Mouse (Mus musculus) mouse trophoblast stem cell (cell line): Measurements from ENCODE around the gene Nlgn1.

Experiments
- in situ Hi-C, 2 experiments: fragments of 300-500 bp; cut with MseI, MboI; formaldehyde crosslinking; loops; 2 replicates in 1 of 2; 3 replicates in 1 of 2; pipeline ENCODE4 v1.15.1; 2025

Nlgn1 gene

DNA sequence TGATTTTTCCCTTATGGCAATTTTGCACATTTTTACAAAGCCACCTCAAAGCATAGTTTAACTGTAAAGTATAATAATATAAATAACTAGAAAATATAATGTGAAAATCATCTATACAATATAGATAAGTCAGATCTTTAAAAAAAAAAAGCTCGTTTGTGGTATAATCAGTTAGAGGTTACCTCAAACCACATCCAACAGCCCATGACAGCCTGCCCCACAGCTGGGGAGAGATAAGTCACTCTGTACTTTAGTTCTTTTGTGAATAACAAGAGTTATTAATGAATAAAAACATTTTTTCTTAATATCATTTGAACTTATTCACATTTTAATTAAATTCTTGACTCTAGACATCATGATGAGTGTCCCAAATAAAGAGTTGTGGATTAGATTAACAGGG is 130.8 kb downstream of the Nlgn1 start:
- in situ Hi-C loops: no loop called here

DNA sequence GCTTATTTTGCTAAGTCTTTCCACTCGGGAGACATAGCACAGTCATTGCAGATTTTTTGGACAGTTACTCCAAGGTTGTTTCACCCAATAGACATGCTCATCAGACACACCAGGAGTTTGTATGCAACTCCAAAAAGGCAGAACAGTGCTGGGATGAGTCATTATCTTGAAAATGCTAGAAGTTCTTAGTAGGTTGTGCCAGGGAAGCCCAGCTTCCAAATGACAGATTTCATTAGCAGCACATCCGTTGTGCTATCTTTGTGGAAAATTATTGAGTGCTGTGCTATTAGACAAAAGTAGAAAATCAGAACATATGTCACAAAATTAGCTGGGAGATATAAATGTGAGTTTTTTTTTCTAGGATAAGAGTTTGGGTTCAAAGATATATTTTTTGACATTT is 137.3 kb downstream of the Nlgn1 start:
- in situ Hi-C loops: no loop called here

DNA sequence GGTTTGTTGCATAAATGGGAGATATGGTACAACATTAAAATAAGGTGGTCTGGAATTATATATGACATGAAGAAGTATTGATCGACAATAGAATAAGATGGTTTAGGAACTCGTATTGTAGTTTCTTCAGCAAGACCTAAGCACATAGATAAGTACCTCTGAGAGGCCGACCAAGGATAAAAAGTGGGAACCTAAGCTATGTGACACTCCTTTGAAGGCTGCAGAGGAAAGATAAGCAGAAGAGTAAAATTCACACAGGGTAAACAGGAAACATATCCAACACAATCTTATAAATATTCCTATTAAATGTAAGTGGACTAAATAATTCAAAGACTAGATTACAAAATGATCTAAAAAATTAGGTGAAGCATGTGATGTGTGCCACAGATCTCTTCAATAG is 151.2 kb downstream of the Nlgn1 start:
- in situ Hi-C loops: no loop called here

DNA sequence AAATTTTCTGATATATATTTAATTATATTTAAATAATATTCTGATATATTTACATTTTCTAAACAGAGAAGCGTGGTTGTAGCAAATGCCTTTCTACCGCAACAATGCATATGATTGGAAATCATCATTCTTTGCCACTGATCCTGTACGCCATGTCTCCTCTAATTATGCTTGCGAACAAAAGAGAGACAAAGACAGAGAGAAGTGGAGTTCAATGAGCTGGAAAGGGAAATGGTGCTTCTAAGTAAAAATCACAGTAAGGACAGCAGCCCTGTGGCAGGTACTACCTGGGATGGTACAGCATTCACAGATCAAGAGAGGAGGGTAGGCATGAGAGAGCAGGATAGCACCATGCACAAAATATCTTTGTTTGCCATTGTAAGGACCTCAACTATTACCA is 156.9 kb downstream of the Nlgn1 start:
- in situ Hi-C loops: no loop called here

DNA sequence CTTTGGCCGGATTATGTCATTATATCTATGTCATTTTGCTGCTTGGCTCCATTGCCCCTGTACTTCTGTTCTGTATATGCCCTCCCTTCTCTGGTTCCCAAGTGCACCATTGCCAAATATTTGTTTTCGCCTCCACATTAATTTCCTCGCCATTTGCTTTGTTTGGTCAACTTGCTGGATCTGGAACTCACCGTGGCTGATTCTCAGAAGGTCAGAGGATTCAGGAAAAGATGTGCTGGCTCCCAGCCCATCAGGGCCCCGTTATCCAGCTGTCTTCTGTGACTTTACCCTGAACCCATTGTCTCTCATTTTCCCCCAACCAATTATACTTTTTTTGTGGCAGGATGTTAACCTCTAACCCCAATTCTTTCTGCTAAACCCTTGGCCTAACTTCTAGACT is 158.0 kb downstream of the Nlgn1 start:
- in situ Hi-C loops: no loop called here

DNA sequence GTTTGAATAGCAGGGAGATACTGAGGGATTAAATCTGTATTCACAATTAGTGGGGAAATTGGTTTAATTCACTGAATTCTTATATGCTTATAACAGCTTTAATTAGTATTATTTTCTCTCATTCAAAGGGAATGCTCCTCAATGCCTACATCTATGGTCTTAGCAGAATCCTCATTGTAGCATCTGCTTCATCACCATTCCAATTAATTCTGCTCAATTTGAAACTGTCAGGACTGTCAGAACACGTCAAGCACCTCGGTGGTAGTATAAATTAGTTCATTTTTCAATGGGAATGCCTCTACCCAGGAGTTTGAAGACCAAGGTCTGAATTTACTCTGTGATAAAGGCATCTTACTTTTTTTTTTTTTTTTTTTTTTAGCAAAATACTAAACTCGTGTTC is 158.6 kb downstream of the Nlgn1 start:
- in situ Hi-C loops: no loop called here

DNA sequence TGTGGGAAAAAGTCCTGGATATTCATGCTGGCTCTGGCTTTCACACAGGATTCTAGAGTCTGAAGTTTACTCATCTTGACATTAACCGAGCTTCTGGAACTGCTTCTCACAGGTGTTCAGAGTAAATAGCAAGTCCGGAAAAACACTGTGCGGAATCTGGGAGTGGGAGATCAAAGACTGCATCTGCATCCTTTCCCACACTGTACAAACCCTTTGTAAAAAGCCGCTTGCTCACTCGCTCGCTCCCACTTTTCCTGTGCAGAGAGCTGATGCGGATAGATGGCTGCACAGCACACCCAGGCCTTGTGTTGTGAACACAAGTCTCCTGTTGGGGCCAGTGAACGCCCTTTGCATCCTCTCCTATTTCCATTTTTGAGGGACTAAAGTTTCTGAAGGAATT is 165.5 kb downstream of the Nlgn1 start:
- in situ Hi-C loops: no loop called here

DNA sequence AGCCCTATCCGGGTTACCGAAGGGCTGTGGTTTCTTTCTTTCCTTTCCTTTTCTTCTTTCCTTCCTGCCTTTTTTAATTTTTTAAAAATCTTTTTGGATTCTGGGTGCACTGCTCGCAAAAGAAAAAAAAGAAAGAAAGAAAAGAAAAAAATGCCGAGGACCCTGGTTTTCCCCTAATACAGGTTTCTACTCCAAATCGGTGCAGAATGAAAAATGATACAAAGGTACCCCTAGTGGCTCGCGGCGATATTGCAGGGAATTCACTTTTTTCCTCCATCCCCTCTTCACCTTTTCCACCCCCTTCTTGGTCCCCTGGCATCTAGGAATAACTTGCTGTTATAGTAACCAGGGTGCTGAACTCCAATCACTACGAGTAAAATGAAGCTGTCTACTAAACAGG is 178.5 kb downstream of the Nlgn1 start:
- in situ Hi-C loops: no loop called here

DNA sequence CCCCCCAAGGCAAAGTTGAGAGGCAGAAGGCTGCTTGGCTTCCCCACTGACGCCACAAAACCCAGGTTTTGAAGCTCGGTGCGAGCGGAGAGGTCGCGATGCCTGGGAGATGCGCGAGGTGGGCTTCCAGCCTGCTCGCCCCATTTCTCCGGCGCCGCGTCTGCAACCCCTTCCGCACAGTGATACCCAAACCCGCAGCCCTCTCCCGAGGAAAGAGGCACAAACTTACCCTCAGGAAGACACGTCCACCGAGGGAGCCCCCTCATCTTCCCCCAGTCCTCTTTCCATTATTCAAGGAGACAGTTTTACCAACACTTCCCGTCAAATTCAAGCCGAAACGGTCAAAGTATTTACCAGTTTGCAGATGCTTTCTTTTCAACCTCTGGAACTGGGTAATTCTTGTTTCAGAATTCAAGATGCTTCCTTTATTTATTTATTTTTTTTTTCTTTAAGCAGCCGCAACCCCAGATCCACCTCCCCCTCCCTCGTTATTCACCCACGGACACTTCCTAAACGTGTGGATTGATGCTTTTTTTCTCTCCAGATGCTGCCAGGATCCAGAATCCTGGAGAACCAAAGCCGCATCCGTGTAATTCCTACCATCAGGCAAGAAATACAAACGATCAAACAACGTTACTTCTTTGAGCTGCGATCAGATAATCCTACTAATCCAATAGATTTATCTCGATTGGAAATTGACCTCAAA is 179.1 kb downstream of the Nlgn1 start:
- in situ Hi-C loops: no loop called here

DNA sequence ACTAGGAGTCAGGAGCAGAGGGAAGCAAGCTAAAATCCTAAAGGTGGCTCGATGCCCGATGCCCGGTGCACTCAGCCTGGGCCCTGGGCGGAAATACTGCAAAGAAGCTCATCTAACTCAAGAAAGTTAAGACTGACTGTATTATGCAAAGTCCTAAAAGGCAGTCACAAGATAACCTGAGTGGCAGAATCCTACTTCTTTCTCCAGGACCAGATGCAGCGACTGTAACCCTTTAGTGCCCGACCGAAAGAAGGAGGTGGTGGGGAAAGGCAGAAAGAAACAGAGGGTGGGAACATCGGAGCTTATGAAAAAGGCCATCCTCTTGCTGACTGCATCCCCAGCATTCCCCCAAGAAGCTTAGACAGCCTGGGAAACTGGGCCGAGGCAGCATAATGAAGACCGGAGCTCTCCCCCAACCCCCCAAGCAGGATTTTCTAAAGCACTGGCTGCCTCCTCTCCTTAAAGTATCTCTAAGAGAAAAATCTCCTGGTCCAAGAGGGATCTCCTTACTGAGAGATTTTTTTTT is 179.7 kb downstream of the Nlgn1 start:
- in situ Hi-C loops: no loop called here

DNA sequence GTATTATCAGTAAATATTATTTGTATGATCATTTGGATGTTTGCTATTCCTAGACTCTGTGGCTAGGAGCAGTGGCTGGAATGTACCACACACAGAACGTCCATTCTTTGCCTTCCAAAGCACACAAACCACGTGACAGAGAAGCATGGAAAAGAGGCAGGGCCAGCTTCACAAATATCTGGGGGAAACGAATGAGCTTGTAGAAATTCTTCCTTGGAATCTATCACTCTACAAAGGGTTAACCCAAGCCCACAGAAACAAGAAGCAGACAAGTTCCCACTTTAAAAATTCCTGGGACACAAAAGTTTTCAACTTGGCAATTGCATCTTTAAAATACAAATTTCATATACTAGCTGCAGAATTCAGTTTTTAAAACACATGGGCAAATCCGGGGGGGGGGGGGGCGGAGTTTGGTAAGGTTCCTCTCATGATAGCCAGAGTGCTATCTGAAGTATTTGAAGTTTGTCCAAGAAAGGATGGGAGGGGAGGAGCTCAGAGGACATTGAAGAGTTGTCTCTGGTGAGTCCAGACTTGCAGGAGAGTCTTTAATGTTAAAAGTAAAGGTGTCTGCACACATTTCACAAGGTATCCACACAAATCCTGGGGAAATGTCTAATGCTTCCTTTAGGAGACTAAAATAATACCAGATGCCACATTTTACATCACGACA is 180.8 kb downstream of the Nlgn1 start:
- in situ Hi-C loops: no loop called here

DNA sequence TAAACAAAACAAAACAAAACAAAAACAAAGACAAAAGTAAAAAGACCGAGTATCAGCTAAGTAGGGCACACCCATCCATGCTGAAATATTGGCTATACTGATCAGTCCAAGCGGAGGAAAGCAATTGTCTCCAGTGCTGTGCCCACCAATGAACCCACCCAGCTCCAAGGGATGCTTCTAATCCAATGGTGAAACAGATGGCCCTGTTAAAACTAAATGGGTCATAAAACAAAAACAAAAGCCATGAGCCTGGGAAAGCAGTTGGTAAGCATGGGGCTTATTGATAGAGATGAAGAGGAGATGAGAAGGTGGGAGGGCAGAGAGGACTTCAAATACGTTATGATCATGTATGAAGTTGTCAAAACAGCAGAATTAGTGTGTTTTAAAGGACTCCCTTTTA is 186.1 kb downstream of the Nlgn1 start:
- in situ Hi-C loops: no loop called here

DNA sequence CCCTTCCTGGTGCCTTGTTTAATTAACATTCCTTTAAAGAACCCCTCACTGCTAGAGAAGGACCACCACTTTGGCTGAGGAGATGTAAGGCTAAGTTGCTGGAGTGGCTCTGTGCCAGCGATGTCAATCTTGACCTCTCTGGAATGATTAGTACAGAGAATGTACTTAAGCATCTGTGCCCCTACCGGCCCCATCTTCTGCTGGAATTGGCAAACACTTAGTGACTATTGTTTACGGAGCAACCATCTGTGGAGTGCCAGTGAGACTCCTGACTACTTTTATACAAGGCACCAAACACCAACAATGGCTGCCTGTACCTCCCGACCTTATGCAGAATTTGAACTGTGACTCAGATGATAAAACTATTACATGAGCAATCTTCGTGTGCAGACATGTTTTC is 186.8 kb downstream of the Nlgn1 start:
- in situ Hi-C loops: no loop called here

DNA sequence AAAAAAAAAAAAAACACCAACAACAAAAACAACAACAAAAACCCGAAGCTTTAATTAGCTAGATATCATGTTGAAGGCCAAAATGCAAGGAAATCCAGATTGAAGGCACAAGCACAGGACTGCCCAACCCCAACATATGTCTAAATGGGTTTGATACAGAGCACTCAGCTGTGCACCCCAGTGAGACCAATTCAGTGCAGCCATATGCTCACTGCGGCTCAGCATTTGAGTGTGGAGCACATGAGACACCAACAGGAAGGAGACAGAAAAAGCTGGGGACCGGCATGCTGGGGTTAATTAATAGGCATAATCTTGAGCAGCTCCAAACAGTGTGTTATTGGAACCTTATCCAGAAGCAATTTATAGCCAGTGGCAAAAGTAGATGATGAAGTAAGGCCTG is 190.7 kb downstream of the Nlgn1 start:
- in situ Hi-C loops: no loop called here

DNA sequence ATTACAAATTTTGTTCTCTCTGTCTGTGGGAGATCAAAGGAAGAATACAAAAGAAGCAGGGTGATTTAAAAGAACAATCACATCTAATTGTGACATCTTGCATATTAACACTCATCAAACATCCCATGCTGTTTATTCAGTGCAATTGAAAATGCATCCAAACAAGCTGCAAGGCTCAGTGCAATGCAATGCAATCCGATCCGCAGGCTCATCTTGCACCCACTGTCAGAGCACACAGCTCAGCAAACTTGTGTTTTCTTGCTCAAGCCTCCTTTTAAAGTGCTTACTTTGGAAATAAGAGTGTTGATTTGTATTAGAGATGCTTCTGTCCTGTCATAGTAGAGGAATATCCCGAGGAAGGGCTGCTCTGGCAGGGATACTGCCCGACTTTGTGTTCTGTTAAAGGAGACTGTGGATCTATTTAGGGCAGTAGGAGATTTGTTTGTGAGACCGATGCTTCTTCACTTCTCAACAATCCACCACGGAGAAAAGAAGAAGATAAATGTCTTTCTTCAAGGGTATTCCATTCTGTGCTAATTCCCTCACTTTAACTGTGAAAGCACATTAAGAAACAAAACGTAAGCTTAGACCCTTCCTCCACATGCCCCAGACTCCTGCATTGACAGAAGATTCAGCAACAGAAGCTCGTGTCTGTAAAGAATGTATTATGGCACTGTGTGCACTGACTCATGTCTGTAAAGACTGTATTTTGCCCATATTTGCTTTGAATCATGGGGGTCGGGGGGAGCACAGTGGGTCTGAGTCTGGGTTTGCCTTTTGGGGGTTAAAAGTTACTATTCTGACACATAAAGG is 197.2 kb downstream of the Nlgn1 start:
- in situ Hi-C loops: no loop called here

DNA sequence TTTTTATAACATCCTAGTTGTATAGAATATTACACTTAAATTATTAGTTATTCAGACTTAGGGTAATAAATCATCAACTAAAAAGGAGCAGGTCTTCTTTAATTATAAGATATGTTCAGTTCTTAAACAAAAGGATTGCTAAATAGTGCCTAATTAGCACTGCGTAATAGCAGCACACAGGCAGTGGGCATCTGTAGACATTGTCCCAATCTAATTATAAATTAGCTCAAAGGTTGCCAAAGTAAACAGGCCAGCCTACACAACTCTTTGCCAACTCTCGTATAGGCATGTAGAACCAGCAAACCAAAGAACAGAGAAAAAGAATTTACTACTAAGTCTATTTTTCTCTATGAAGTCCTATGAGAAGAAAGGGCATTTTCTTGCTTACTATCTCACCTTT is 201.3 kb downstream of the Nlgn1 start:
- in situ Hi-C loops: no loop called here

DNA sequence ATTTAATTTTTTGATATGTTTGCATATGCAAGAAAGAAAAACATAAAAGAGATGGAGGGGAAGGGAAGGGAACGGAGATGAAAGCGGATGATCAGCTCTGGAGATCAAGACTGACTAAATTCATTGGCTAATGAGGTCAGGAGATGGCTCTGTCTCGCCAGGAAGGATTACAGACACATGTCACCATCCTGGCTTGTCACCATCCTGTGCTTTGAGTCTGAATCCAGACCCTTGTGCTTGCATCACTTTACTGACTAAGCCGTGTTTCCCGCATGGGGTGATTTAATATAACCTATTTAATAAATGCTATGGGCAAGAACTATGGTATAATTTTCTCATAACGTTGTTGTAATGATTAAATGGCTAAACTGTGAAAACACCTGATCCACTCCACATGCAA is 202.8 kb downstream of the Nlgn1 start:
- in situ Hi-C loops: no loop called here

DNA sequence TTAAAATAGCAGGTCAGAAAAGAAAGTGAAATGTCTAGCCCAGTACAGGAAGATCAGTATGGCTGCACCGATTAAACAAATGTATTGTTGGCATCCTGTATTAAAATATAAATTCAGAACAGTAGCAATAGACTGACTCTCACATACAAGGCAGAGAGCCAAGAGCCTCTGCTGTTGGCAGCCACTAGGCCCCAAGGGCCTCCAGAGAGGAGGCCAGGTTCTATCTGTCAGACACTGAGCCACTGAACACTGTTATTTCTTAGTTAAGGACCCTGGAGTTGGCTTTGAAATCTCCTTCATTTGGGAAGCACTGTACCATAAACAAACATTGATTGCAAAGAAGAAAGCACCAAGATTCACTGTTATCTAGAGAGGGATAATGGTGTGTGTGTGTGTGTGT is 215.2 kb downstream of the Nlgn1 start:
- in situ Hi-C loops: no loop called here

DNA sequence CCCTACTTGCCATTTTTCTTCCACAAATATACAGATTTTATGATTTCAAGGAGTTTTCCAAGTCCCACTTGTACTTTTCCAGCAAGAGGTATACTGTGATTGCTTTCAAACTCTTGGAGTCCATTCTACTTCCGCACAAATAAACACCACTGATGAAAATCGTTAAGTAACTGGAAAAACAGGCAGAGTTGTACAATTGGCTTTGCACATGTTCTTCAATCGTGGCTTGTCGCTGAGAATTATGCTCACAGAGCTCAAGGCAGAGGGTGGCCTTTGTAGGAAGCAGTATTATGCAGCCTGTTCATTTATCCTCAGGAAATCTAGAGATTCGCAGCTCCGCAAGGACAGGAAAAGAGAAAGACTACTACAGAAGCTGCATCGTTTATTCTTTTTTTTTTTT is 225.9 kb downstream of the Nlgn1 start:
- in situ Hi-C loops: no loop called here

DNA sequence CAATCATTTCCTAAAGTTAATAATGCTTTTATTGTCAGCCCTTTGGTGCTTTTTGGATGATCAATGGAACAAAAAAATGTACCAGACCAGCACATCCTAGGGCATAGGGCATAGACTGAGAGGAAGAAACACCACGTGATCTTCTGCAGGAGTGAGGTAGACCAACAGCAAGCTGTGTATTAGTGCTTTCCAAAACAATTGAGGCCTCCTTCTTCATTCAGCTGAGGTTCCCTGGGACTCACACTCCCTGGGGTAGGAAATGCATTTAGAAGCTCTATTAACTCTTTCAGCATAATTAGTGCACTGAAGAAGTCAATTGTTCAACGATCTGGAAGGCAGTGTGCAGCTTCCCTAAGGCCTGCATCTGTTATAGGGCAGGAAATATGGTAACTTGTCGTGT is 226.7 kb downstream of the Nlgn1 start:
- in situ Hi-C loops: no loop called here

DNA sequence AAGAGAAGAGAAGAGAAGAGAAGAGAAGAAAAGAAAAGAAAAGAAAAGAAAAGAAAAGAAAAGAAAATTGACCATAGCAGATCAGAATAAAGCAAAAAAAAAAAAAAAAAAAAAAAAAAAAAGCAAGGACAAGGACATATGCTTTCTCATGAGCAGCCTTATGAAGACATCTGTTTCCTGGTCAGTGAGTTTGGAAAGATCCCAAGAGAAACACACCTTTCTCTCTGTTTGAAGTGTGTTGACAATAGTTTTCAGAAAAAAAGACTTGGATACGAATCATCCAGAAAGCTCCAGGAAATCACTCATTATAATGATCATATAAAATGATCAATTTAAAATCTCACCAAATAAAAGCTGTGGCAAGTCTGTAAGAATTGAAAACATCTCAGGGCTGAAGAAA is 230.0 kb downstream of the Nlgn1 start:
- in situ Hi-C loops: no loop called here

DNA sequence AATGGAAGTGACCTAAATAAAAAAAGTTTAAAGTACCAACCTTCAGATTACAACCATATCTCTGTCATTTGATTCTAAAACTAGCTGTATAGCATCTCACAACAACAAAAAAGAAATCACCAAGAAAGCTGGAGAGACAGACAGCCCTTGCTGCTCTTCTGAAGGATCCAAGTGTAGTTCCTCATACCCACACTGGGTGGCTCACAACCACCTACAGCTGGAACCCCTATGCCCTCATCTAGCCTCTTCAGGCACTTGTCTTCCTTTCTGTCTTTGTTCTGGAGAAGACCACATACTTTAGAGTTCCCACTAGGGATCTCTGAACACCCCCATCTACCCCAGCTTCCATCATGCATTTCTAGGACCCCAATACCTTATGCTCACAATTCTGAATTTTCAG is 236.7 kb downstream of the Nlgn1 start:
- in situ Hi-C loops: no loop called here

DNA sequence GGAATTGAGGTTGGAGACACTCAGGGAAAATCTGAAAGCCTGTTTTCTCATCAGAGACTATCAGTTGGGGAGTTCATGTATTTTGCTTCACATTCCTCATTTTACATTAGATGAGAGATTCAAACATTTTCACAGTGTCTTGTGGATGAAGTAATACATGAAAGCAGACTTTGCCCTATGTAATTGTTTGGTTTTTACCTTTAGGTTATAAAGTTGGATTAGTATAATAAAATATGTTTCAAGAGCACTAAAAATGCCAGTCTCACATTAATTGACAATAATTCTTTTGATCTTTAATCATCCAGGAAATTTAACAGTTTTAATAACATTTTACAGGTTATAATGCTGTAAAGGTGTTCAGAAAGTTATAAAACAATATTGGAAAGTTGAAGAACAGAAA is 262.9 kb downstream of the Nlgn1 start:
- in situ Hi-C loops: no loop called here
